Mouse (Mus musculus) midbrain, postnatal 0 days (tissue): ENCODE data around the gene Natd1. TPM values are rescaled to one million over a fixed set of nuclear protein-coding genes. Genes with fewer than 3 reads are reported as not detected.

Source experiments
- ATAC-seq: fragments of 200-750 bp; cut with Nextera tagmentation; 2 replicates; pipeline ENCODE4 v1.8.0; 2017; ENCODE audit warnings: moderate number of reproducible peaks, mild to moderate bottlenecking, moderate TSS enrichment, moderate library complexity; ENCODE audit not compliant: low FRiP score
- DNase-seq: peaks from one replicate; pipeline ENCODE4 v3.0.0-alpha.2; 2015; ENCODE audit warnings: low spot score
- H3K27ac ChIP-seq: fragments of 300-500 bp; sonication (generic); 2 replicates; pipeline ENCODE4 v1.5.1; 2014; ENCODE audit warnings: low read depth, mild to moderate bottlenecking, low read length, mixed read lengths
- H3K27me3 ChIP-seq: fragments of 300-500 bp; sonication (generic); 2 replicates; pipeline ENCODE4 v1.6.1; 2014; ENCODE audit warnings: low read length, control low read depth, mixed read lengths; ENCODE audit not compliant: insufficient read depth
- H3K36me3 ChIP-seq: fragments of 300-500 bp; sonication (generic); 2 replicates; pipeline ENCODE4 v1.6.1; 2014; ENCODE audit warnings: low read length, control low read depth, mixed read lengths; ENCODE audit not compliant: insufficient read depth
- H3K4me1 ChIP-seq: fragments of 300-500 bp; sonication (generic); 2 replicates; pipeline ENCODE4 v1.6.1; 2014; ENCODE audit warnings: mild to moderate bottlenecking, control low read depth, antibody characterized with exemption, low read length, mixed read lengths; ENCODE audit not compliant: insufficient read depth
- H3K4me2 ChIP-seq: fragments of 300-500 bp; sonication (generic); 2 replicates; pipeline ENCODE4 v1.6.1; 2014; ENCODE audit warnings: low read depth, mild to moderate bottlenecking, low read length, mixed read lengths; ENCODE audit not compliant: poor library complexity, severe bottlenecking
- H3K4me3 ChIP-seq: fragments of 300-500 bp; sonication (generic); 2 replicates; pipeline ENCODE4 v1.5.1; 2014; ENCODE audit warnings: low read depth, mild to moderate bottlenecking, low read length, moderate library complexity
- H3K9ac ChIP-seq: fragments of 300-500 bp; sonication (generic); replicated peaks from 2 replicates; pipeline ENCODE4 v1.6.1; 2014; ENCODE audit warnings: mild to moderate bottlenecking, low read length, moderate library complexity, mixed read lengths; ENCODE audit not compliant: poor library complexity, severe bottlenecking
- H3K9me3 ChIP-seq: fragments of 300-500 bp; sonication (generic); 2 replicates; pipeline ENCODE4 v1.6.1; 2016; ENCODE audit warnings: low read length, control low read depth
- CTCF ChIP-seq: IDR thresholded peaks from 2 replicates; pipeline ENCODE4 v1.5.1; 2016; ENCODE audit warnings: antibody characterized with exemption, mild to moderate bottlenecking
- WGBS: fragments of 180-500 bp; shearing (Covaris S2); extraction: QIAGEN DNeasy Blood & Tissue Kit; methylation state at CpG from one replicate; pipeline ENCODE4 v1.1.7; 2014; 5-methylcytosine and 5-hydroxymethylcytosine counted together
- polyA plus RNA-seq: library from polyadenylated mRNA; unstranded; fragments of >200 nt; fragmentation: Nextera tagmentation; extraction: Ambion mirVana; gene quantifications from 2 replicates; pipeline ENCODE4 v1.2.1, GENCODE M21; 2015
- total RNA-seq: library from RNA; depleted of rRNA; stranded (reverse); fragments of >200 nt; gene quantifications from 2 replicates; pipeline ENCODE4 v1.2.3, GENCODE M21; 2014; rRNA removed

The Natd1 gene
- 28.7 and 33.5 TPM in 2 replicates for total RNA-seq
- 14.5 and 15.9 TPM in 2 replicates for polyA plus RNA-seq

GRCm38 (mm10) chr11:60914491-60914890 lies at the start of gene Natd1:
TSS of gene Natd1 (minus strand) at chr11:60914750.
- TF ChIP-seq CTCF = no peak
- Histone ChIP-seq H3K9me3 (no peaks in the 10 kb centered on the region), H3K9ac (peak within 1 kb of the TSS; percentile 91), H3K4me2 (peak within 1 kb of the TSS; percentile 63), H3K36me3 (no peaks in the 10 kb centered on the region), H3K4me3 (peak within 1 kb of the TSS; percentile 98), H3K27me3 (no peaks in the 10 kb centered on the region), H3K4me1 (peaks cover 16% of the 10 kb centered on the region; the same call in 1 of the 2 replicates), H3K27ac (peak within 1 kb of the TSS; percentile 80)
- 27% methylated on average over 7 of the region's 7 CpGs for WGBS
- ATAC-seq = no peak
- no peak for DNase-seq

- Histone ChIP-seq H3K27me3 (no peaks in the 10 kb centered on the region), H3K27ac (no peak overlapping the region), H3K4me2 (no peak overlapping the region), H3K9me3 (no peaks in the 10 kb centered on the region), H3K4me3 (no peak overlapping the region), H3K4me1 (no peaks in the 10 kb centered on the region), H3K9ac (no peak overlapping the region), H3K36me3 (no peaks in the 10 kb centered on the region)
- 86% methylated on average over 5 of the region's 5 CpGs for WGBS
- DNase-seq = no peak
- TF ChIP-seq CTCF = no peak
- no peak for ATAC-seq
Measured at GRCm38 (mm10) chr11:60962709-60963108, 48.2 kb upstream of the Natd1 start.

GRCm38 (mm10) chr11:60961176-60961575 lies 46.6 kb upstream of the Natd1 start:
- 62% methylated on average over 1 of the region's 1 CpGs for WGBS
- ATAC-seq (no peak), DNase-seq (no peak)
- no peaks in the 10 kb centered on the region for H3K4me1 ChIP-seq
- no peaks in the 10 kb centered on the region for H3K36me3 ChIP-seq
- no peak overlapping the region for H3K27ac ChIP-seq
- no peak for TF ChIP-seq CTCF
- H3K4me3 ChIP-seq = no peak overlapping the region
- H3K9ac ChIP-seq = no peak overlapping the region
- no peak overlapping the region for H3K4me2 ChIP-seq
- no peaks in the 10 kb centered on the region for H3K27me3 ChIP-seq
- H3K9me3 ChIP-seq = no peaks in the 10 kb centered on the region

- Histone ChIP-seq H3K36me3 (no peaks in the 10 kb centered on the region), H3K4me1 (peaks cover 3% of the 10 kb centered on the region; the same call in 1 of the 2 replicates), H3K9me3 (no peaks in the 10 kb centered on the region), H3K27ac (no peak overlapping the region), H3K4me2 (no peak overlapping the region), H3K4me3 (no peak overlapping the region), H3K9ac (no peak overlapping the region), H3K27me3 (no peaks in the 10 kb centered on the region)
- no peak for ATAC-seq
- DNase-seq = no peak
- TF ChIP-seq CTCF = no peak
- WGBS = 92% methylated on average over 4 of the region's 4 CpGs
Measured at GRCm38 (mm10) chr11:60958948-60959347, 44.4 kb upstream of the Natd1 start.

- WGBS = 82% methylated on average over 9 of the region's 9 CpGs
- Histone ChIP-seq H3K36me3 (peaks cover 19% of the 10 kb centered on the region), H3K4me2 (no peak overlapping the region), H3K9ac (no peak overlapping the region), H3K4me3 (no peak overlapping the region), H3K4me1 (peaks cover 5% of the 10 kb centered on the region; the same call in 1 of the 2 replicates), H3K27ac (no peak overlapping the region), H3K9me3 (no peaks in the 10 kb centered on the region), H3K27me3 (no peaks in the 10 kb centered on the region)
- TF ChIP-seq CTCF = no peak
- ATAC-seq = no peak
- DNase-seq = no peak
Measured at GRCm38 (mm10) chr11:60955621-60956383, 41.3 kb upstream of the Natd1 start.

- no peak overlapping the region for H3K4me3 ChIP-seq
- WGBS = 68% methylated on average over 10 of the region's 10 CpGs
- no peak for TF ChIP-seq CTCF
- no peak for DNase-seq
- no peak overlapping the region for H3K9ac ChIP-seq
- H3K9me3 ChIP-seq = no peaks in the 10 kb centered on the region
- H3K36me3 ChIP-seq = peaks cover 27% of the 10 kb centered on the region
- H3K4me1 ChIP-seq = peaks cover 5% of the 10 kb centered on the region; the same call in 1 of the 2 replicates
- no peak for ATAC-seq
- no peak overlapping the region for H3K27ac ChIP-seq
- no peaks in the 10 kb centered on the region for H3K27me3 ChIP-seq
- peak overlapping the region; percentile 36 for H3K4me2 ChIP-seq
Measured at GRCm38 (mm10) chr11:60954255-60955104, 39.9 kb upstream of the Natd1 start.
